Mouse (Mus musculus): ENCODE results near the gene Uggt1.

Gene Uggt1

DNA sequence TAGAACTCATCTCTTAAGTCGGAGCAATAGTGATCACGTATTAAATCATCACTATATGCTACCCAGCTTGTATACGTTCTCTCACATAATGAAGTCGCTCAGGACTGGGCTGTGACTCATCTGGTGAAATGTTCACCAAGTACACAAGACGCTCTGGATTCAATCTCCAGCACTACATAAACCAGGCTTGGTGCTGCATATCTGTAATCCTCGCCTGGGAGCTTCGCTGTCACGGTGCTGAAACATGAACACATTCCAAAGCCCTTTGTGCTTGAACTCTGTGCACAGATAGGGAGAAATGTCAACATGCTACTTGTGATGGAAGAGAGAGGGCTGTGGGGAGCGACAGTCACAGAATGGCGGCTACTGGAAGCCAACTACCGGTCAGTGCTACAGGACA, 52.6 kb downstream of the Uggt1 start:
- no peak for DNase-seq (ENCODE audit: extremely low spot score, low spot score)

DNA sequence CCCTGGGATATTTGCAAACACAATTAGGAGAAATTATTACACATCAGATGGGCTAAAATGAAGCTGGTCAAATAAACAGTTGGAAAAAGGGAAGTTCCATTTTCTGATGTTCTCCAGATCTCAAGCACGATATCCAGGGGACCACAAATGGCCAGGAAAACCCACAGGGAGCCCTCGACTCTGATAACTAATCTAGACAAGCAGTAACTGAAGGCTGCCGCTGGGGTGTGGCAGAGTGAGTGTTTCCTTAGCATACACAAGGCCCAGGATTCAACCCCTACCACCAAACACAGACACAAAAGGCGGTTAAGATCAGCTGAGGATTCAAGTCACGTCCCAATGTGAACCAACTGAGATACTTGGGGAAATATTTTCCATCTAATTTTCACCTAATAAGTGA, 64.5 kb downstream of the Uggt1 start:
- no peak for DNase-seq (ENCODE audit: extremely low spot score, low spot score)

DNA sequence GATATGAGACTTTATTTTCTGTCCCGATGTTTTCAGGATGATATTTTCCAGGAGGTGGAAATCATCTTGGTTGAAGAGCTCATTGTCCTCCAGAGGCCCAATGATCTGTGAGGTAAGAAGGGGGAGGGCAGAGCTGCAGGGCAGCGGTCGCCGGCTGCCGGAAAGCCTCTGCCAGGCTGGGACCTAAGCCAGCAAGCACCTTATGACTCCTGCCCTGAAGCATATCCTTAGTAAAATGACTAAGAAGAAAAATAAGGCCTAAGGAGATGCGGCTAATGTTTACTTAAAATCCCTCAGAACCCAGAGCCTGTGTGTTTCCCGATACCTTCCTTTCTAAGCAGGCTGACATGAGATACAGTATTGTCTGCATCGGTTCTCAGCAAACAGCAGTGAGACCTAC, 71.1 kb downstream of the Uggt1 start:
- DNase-seq (ENCODE audit: extremely low spot score, low spot score): no peak

GRCm38 (mm10) chr1:36172941-36173340, 71.6 kb downstream of the Uggt1 start:
- no peak for DNase-seq (ENCODE audit: extremely low spot score, low spot score)

GRCm38 (mm10) chr1:36162687-36163086, 81.8 kb downstream of the Uggt1 start:
- no peak for DNase-seq (ENCODE audit: extremely low spot score, low spot score)

DNA sequence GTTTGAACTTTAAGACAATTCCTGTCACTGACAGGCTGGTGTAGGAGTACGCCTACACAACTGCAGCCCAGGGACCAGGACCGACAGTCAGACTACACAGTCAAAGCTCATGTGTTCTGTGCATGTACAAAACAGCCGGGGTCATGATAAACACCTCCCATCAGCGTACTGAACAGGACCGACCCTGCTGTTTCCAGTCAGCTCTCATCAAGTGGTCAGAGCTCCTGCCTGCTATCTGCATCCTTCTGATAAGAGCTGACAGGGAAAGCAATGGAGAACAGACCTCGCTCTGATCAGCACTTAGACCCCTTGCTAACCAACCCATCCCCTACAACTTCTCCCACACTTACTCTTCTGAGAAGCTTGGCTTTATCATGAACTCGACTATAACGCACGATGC, 83.3 kb downstream of the Uggt1 start:
- no peak for DNase-seq (ENCODE audit: extremely low spot score, low spot score)

DNA sequence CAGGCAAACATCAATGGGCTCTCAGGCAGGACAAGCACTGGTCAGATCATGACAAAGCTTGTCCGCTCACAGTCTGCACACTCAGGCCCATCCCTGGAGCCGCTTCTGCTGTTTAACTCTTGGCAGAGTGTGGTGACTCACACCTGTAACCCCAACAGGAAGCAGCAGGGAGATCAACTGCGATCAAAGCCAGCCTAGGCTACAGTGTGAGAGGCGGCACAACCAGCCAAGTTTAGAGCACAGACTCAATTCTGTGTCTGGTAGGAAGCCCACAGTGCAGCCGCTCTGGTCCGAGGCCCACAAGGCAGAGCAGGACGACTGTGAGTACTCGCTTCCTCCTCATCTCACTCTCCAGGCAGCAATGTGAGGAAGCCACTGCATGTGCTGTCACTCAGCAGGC, 84.3 kb downstream of the Uggt1 start:
- DNase-seq (ENCODE audit: extremely low spot score, low spot score): no peak

DNA sequence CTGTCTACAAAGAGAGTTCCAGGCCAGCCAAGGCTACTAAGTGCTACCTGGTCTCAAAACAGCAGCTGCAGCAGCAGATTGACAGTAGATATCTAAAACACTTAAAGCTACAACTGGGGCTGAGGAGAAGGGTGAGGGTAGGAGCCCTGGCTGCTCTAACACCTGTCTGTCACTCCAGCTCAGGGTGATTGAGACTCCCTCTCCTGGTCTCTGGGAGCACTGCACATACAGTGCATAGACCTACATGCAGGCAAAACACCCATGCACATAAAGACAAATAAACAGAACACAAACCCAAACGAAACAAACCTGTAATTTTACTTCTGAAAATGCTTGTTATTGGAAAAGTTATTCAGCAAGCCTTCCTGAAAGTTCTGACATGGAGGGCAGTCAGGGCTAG, 95.1 kb downstream of the Uggt1 start:
- no peak for DNase-seq (ENCODE audit: extremely low spot score, low spot score)

- DNase-seq (ENCODE audit: extremely low spot score, low spot score): no peak
These were observed 95.7 kb downstream of the Uggt1 start for GRCm38 (mm10) chr1:36148809-36149208.

- DNase-seq (ENCODE audit: extremely low spot score, low spot score): no peak
These were observed 99.5 kb downstream of the Uggt1 start for GRCm38 (mm10) chr1:36145050-36145449.

DNA sequence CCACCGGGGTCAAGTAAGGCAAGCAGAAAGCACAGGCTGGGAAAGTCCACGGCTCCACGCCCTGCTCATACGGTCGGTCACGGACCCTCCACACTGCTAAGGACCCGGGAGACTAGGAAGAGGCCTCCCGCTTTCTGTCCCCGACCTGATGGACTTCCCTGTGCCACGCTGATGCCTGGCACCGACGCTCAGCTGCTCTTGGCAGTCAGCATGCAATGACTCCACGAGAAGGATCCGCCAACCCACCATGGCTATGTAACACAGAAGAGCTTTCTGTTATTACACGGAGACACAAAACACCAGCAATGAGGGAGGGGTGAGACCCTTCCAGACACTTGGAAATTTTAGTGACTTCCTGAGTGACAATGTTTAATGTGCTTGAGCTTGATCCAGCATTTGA, 104.2 kb downstream of the Uggt1 start:
- no peak for DNase-seq (ENCODE audit: extremely low spot score, low spot score)

GRCm38 (mm10) chr1:36134584-36134983, 109.9 kb downstream of the Uggt1 start:
- peak; percentile 71 for DNase-seq (ENCODE audit: extremely low spot score, low spot score)

GRCm38 (mm10) chr1:36133647-36134046, 110.9 kb downstream of the Uggt1 start:
- no peak for DNase-seq (ENCODE audit: extremely low spot score, low spot score)

DNA sequence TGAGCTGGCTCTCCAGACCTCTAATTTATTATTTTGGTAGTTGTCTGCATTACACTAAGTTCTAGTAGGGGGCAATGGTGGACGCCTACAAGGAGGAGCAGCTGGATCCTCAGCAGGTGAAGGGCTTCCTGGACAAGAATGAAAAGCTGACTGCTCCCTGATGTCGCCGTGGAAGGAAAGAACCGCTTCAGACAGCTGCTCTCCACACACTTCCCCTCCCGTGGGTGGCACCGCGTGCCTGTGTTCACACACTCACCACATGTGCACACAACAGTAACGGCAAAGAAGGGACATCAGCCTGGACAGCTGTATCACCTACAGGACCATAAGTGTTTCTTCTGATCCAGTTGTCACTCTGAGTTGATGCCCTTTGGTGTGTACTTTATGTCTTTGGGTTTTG, 111.5 kb downstream of the Uggt1 start:
- no peak for DNase-seq (ENCODE audit: extremely low spot score, low spot score)

- DNase-seq (ENCODE audit: extremely low spot score, low spot score): no peak
These were observed 112.3 kb downstream of the Uggt1 start for GRCm38 (mm10) chr1:36132211-36132610.

- no peak for DNase-seq (ENCODE audit: extremely low spot score, low spot score)
These were observed 112.8 kb downstream of the Uggt1 start for GRCm38 (mm10) chr1:36131766-36132165.

- no peak for DNase-seq (ENCODE audit: extremely low spot score, low spot score)
These were observed 113.4 kb downstream of the Uggt1 start for GRCm38 (mm10) chr1:36131154-36131553.

DNA sequence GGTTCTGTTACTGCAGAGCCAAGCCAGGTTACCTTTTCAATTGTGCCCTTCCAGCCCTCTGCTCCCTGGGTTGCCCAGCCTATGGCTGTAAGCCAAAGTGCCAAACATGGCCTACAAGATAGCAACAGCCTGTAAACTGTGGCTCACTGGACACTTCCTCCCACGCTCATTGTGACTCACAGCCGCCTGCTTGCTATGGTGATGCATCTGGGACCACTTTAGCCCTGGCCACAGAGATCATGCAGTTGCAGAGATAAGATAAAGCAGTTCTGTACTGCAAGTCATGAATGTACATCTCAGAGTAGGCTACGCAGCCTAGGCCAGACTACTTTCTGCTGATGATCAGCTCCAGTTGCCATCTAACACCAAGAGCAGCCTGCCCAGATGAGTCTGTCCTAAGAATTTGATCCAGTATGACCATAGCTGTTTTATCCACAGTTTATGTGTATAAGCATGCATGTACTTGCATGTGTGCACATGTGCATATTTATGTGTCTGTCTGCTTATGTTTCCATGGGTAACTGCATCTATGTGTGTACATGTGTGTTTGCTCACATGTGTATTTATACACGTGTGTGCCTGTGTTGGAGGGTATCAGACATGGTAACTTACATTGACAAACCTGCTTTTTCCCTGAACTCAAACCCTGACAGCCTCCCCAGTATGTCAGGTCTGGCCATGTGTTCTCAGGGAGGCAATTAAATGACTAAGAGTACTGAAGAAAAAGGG, 114.0 kb downstream of the Uggt1 start:
- no peak for DNase-seq (ENCODE audit: extremely low spot score, low spot score)

GRCm38 (mm10) chr1:36129881-36130280, 114.6 kb downstream of the Uggt1 start:
- DNase-seq (ENCODE audit: extremely low spot score, low spot score): no peak

DNA sequence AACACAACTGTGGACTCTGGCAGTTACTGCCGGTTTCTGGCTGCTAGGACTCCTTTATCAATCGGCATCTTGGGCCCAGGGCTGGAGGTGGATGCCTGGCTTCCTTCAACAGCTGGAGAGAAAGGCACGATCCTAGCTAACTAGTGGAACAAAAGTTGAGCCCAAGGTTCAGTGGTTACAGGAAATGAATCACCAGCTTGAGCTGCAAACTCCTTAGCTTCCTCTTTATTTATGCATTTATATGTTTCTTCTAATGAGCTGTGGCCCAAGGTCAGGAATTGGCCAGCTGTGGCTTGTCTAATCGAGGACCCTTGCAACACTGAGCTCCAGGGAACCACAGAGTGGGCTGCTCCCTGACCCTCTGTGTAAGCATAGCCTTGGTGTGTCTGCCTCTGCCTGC, 115.4 kb downstream of the Uggt1 start:
- DNase-seq (ENCODE audit: extremely low spot score, low spot score): no peak

DNA sequence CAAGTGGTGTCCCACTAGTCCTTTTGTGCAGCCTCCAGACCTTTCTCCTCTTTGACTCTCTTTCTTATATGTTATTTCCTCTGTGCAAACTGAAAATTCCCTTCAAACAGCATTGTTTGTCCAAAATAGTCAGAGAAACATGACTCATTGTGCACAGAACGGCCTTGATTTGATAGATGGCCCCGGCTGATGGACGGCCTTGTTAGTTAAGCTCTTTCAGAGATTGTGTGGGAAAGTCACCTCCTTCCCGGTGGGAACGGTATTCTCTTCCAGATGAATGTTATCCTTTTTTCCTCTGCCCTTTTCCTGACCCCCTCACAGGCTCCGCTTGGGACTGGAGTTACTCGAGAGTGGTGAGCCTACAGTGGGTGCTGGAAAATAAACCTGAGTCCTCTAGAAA, 119.4 kb downstream of the Uggt1 start:
- DNase-seq (ENCODE audit: extremely low spot score, low spot score): no peak

DNA sequence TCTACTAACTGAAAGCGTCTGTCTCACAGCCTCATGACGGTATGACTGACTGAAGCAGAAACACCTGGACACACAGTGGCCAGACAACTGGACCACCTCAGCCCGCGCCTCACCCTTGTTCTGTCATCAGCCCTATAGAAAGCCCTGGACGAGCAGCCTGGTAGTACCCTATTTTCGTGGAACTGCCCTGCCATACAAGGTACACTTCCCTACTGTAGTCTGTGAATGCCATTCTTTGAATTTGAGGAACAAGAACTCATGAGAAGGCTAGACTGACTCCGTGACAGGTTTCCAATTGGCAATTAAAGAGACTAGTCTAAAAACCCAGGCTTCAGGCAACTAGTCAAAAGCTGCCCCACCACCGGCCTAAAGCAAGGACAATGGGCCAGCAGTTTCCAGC, 123.3 kb downstream of the Uggt1 start:
- DNase-seq (ENCODE audit: extremely low spot score, low spot score): no peak

DNA sequence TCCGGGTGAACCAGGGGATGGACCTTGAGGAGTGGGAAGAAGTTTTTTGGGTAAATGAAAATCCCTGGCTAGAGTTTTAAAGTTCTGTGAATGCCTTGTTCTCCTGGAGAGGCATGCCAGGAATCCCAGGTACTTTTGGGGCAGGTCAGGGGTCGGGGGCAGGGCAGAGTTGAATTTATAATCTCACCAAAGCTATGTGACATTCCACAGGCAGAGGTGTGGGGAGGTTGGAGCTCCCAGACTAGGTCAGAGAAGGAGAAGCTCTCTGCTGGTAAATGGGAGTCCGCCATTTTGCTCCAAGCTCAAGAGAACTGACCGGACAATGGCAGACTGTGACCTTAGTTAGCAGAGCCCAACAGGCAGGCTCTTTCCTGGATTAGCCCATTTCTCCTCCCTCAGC, 125.1 kb downstream of the Uggt1 start:
- DNase-seq (ENCODE audit: extremely low spot score, low spot score): no peak

GRCm38 (mm10) chr1:36118958-36119357, 125.6 kb downstream of the Uggt1 start:
- DNase-seq (ENCODE audit: extremely low spot score, low spot score): no peak

Measured in neural tube, embryonic 10.5 days (tissue).